Mouse (Mus musculus): ENCODE results near the gene Cenpe.
"Not testable (repeated sequence)": the region's sequence is repeated elsewhere in the genome, so short reads cannot be mapped to it uniquely, and the experiment has no call there.

Gene Cenpe

DNA sequence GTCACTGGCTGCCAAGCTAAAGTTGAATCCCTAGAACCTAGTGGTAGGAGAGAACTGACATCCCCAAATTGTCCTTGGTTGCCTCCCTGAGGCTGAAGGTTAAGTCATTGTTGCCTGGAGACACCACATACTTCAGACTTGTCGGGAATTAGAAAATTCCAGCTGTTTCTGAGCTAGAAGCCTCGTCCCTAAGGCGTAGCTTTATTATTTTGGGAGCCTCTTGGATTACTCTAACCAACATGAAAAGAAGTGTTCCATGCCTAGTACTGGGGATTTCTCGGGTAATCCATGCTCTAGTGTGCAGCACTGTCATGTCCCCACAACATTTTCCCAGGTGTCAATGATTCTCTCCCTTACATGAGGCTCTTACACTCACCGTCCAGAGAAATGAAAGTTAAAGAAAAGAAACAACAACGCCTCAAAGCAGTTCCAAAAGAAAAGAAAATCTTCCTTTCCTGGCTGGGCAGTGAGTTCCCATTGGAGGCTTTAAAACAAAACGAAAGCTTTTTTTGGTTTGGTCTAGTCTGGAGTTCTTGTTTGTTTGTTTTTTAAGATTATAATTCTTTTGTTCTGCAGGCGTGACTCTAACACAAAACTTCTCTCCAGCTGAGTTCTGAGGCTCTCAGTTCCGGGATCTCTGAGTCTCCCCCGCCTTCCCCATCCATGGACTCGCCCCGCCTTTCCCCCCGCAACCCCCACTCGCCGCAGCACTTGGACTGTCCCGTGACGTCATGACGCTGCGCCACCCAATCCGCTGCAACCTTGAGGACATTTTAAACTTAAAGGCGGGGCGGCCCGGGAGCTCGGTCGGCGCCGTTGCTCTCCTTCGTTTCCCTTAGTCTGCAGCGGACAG, at the start of gene Cenpe:
Cenpe (plus strand) TSS at position 733 of the 853 bp plus-strand sequence.
- peak; percentile 86 for DNase-seq (ENCODE audit: low spot score)

DNA sequence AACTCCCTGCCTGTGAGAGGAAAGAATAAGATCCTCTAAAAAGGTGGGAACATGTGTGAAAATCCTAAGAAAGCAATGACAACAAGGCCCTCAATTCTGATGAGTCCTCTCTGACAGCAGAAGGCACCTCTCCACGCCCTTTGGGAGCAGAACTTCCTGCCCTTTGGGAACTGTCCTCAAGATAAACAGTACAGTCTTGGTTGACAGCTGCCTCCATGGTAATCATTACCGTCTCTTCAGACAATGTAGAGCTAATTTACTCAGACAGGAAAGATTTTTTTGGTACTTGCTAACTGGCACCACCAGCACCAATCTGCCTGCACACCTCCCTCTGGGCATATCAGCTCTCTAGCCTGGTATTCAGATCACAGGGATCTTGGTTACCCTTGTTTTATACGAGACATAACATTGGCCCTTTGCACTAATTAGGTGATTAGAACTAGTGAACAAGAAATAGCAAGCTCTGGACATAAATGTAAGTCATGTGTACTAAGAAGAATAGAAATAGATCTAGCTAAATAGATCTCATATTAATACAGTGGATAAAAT, 40.4 kb upstream of the Cenpe start:
- no peak for DNase-seq (ENCODE audit: low spot score)

DNA sequence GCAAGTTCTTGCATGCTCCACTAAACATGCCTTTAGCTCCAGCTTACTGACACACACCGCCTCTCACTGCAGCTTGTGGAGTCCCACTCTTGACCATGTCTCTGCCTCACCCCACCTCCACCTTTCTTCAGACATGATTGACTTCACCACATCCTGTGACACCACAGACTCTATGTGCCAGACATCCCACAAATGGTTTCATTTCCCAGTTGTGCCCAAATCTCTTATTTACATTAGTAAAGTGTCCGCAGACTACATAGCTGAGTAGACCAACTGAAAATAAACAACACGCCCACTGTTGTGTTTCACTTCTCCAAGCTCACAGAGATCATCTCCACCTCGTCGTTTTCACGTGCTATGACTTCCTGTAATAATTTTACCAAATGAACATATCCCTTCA, 20.5 kb upstream of the Cenpe start:
- DNase-seq (ENCODE audit: low spot score) = peak; percentile 4

DNA sequence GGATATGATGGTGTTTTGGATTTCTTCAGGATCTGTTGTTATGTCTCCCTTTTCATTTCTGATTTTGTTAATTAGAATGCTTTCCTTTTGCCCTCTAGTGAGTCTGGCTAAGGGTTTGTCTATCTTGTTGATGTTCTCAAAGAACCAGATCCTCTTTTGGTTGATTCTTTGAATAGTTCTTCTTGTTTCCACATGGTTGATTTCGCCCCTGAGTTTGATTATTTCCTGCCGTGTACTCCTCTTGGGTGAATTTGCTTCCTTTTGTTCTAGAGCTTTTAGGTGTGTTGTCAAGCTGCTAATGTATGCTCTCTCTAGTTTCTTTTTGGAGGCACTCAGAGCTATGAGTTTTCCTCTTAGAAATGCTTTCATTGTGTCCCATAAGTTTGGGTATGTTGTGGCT, 14.3 kb upstream of the Cenpe start:
- DNase-seq (ENCODE audit: low spot score) = not testable (repeated sequence)

DNA sequence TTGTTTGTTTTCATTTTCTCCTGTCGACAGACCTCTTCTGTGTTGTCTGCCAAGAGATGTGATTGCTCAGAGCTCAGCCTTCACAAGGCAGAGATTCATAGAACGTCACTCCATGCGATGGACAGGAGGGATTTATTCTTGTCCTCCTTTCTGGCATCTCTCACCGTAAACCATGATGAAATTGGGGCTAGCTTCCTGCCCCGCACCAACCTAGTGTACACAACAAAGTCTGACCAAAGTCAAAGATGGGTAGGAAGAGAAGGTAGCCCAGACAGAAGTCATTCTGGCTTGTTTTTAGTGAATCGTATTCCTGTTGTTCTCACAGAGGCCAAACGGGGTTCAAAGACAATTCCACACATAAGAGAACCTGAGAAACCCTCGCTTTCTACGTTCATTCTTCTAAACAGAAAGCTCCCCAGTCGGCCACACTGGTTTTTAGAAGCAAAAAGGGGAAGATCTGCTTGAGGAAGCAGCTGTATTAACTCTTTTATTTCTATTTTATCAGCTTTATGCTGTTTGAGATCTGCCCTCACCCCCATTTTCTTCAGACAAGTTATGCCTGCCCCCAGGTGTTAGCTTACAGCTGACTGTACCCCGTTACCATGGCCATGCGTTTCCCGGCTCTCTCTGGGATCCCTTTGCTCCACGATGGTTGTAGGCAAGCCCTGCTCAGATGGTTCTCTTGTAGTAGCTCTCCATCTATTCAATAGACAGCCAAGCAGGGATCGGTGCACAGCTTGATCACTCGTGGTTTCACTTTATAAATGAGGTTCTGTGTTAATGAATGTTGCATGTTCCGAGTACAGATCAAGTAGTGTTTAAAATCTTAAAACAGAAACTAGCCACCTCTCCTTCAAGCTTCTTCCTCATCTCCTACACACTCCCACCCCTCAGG, 11.7 kb upstream of the Cenpe start:
- DNase-seq (ENCODE audit: low spot score) = no peak

DNA sequence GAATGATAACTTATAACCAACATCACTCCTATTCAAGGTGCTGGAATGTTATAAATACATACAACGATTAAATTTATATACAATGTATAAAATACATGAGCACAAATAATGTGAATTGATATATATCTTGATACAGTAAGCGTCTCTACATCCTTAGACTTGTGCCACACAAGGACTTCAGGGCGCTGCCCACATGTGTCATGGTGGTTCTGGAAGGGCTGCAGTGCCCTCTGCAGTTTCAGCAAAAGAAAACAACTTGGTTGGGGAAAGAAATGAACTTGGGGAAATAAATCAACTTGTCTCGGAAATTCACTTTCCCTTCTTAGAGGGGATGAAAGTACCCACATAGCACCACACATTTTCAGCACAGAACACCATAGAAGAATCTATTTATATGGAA, 5.7 kb upstream of the Cenpe start:
- peak; percentile 6 for DNase-seq (ENCODE audit: low spot score)

DNA sequence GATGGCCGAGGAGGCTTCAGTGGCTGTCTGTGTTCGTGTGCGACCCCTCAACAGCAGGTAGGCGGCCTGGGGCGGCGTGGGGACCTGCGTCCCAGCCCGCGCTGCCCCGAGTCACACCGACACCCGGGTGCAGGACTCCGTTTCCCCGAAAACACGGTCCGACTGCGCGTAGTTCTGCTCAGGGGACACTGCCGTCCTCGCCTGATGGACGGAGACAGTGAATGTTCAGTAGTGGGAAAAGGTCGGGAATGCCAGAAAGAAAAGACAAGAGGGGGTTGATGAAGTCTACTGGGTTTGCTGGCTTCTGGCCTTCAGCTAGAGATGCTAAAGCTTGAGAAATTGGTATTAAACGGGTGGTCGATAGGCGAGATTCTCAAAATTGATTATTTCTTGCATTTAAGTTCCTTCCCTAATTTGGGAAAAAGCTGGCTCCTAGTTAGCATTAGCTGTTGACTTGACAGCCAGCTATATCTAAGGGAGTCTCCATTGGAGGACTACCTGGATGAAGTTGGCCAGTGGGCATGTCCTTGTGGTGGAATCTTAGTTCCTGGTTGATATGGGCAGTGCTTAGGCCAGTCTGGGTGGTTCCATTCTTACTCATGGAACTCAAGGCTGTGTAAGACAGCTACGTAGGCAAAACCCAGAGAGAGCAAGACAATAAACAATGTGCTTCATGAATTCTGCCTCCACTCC, 467 bp downstream of the Cenpe start:
- DNase-seq (ENCODE audit: low spot score) = no peak

DNA sequence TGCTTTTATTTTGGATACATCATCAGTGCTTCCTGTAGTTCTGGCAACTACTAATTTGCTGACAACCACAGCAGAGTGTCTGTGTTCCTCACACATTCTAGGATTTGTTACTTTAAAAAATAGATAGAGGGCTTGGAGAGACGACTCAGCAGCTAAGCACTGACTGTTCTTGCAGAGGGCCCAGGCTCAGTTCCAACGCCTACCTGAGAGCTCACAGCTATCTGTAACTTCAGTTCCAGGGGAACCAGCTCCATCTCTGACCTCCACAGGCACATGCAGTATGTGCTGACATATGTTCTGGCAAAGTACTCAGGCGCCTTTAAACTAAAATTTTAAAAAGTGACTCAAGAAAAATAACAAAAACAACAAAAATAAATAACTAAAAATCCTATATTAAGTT, 19.7 kb downstream of the Cenpe start:
- no peak for DNase-seq (ENCODE audit: low spot score)

DNA sequence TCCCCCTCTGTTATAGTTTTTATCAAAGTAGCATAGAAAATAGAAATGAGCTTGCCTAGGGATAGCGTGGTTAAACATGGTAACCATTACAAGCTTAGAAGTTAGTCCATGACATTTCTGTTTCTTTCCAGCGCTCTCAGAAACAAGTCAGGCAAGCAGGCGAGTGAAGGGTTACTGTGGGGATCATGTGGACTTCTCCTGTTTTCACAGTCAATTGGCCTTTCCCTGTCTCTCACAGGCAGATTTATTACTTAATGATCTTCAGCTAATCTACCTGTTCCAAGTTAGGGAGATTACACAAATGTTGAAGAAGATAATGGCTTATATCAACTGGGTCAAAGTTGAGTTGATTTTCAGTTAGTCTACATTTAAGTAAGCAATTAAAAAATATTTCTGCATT, 20.1 kb downstream of the Cenpe start:
- DNase-seq (ENCODE audit: low spot score) = no peak

DNA sequence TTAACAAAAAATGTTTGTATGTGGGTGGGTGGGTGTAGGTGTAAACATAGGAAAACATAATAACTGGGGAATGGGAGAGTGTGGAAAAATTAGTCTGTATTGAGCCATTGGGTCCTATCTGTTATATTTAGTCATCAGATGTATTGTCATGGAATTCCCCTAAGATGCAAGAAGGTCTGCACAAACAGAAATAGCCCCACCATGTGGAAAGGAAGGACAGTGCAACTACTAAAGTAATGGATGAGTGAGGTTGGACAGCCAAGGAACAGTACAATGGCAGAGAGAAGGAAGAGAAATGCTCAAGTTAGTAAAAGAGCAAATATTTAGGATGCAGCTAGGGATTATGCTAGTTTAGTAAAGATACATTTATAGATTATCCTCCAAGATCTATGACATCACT, 33.4 kb downstream of the Cenpe start:
- DNase-seq (ENCODE audit: low spot score) = no peak

DNA sequence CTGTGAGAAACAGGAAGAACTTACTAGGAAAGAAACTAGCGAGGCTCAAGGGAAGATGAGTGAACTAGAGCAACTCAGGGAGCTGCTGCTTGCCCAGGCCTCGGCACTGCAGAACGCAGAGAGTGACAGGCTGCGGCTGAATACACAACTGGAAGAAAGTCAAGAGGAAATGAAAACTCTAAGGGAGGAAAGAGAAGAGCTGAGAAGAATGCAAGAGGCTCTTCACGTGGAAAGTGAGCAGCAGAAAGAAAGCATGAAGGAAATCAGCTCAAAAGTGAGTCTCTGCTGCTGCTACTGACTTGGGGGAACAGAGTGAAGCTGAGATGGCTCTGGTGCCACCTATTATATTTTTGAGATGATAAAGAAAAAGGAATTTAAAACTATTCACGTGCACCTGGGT, 34.5 kb downstream of the Cenpe start:
- no peak for DNase-seq (ENCODE audit: low spot score)

DNA sequence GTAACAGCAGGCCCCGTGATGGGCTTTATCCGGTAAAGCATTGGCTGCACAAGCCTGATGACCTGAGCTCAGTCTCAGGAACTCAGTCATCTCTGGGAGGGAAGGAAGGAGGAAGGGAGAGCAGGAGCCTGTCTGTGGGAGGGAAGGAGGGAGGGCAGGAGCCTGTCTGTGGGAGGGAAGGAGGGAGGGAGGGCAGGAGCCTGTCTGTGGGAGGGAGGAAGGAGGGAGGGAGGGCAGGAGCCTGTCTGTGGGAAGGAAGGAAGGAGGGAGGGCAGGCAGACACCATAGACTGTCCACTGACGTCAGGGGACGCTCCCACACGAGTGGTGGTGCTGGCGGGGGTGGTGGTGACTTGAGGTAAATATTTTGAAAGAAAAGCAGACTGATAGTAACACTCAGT, 36.8 kb downstream of the Cenpe start:
- no peak for DNase-seq (ENCODE audit: low spot score)

DNA sequence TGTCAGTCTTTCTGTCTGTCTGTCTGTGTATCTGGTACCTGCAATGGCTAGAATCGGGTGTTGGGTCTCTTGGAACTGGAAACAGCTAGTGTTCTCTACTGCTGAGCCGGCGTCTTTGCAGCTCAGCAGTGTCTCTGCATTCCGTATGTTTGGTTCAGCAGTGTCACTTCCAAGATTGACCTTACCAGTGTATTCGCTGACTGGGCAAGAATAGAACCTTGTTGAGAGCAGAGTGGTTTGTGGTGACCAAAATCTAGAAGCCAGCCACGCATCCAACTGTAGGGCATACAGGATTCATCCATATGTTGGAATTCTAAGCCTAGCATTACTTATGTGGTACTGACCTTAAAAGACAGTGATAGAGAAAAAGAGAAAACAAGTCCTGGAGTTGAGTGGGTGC, 39.5 kb downstream of the Cenpe start:
- DNase-seq (ENCODE audit: low spot score) = no peak

DNA sequence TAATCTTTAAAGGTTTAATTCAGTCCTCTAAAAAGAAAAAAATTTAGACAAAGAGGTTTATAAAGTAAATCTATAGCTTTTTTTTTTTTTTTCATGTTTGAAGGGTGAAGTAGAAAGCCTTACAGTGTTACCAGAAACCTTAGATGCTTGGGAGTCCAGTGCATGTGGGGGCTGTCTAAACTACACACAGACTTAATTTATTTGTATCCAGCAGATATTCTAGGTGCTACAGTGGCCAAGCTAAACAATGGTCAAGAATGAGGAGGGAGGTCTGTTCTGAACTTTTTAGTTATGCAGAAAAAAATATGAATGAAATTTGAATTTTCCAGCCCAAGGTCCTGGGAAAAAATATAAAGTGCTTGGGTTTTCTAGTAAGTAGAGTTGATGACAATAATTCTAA, 42.4 kb downstream of the Cenpe start:
- DNase-seq (ENCODE audit: low spot score) = no peak

DNA sequence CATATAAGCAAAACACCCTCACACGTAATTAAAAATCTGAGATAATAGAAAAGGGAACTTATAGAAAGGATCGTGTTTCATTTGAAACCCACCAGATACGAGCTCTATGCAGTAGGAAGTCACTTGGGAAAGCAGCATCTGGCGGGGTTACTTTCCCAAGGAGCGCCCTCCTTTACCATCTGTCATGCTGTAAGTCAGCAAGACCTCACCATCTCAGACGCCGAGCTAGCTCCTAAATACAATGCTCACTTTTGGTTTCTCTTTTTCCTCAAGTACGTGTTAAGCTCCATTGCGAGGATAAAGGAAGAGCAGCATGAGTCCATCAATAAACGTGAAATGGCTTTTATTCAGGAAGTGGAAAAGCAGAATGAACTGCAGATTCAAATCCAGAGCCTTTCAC, 46.6 kb downstream of the Cenpe start:
- no peak for DNase-seq (ENCODE audit: low spot score)

DNA sequence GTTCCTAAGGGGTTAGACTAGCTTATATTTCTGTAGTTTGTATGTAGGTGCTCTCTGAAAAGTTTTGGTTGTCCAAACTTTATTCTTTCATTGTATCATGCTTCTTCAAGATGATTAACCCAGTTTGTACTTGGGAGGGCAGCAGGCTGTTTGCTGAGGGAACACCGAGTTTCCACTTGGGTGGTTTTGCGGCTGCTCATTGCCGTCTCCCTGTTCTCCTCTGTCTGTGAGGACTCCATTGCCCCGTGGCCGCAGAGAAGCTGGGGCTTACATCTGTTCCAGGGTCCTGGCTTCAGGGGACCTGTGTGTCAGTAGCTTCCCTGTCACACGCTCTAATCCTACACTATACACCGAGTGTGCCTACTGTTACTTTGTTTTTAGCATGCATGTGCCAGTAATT, 47.9 kb downstream of the Cenpe start:
- no peak for DNase-seq (ENCODE audit: low spot score)

DNA sequence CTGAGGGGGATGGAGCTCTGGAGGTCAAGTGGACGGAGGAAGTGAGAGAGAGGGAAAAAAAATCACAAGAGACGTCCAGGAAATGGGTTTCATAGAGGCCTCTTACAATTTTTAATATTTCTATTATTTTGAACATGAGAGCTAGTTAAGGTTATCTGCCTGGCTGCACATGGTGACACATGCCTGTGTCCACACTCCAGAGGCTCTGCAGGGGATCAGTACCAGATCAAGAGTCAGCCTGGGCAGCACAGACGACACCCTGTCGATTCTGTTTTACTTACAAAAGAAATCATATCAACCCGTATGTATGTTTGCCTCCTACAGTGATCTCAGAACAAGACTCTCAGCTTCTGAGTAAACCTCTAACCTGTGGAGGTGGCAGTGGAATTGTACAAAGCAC, 56.3 kb downstream of the Cenpe start:
- DNase-seq (ENCODE audit: low spot score) = no peak

DNA sequence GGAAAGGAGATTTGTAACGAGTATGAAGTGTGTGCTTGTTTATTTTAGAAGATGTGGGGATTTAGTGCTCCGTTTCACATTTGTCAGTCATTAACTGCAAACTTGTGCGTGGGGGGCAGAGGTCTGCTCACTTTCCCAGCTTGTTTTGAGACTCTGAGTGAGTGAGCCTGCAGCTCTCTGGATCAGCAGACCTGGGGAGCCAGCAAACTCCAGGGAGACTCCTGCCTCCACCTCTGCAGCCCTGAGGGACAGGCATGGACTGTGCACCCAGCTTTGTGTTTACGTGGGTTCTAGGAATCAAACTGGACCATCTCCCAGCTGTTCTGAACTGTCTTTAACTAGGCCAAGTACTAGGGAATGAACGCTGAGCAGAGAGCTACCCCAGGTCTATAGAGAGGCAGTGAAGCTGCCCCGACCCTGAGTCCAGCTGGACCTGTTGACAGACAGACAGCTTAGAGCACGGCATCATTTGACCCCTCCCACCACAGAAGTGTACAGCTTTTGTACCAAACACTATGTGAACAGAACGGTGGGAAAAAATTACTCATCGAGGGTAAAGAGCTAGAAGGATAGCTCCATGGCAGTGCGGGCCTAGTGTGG, 57.2 kb downstream of the Cenpe start:
- no peak for DNase-seq (ENCODE audit: low spot score)

DNA sequence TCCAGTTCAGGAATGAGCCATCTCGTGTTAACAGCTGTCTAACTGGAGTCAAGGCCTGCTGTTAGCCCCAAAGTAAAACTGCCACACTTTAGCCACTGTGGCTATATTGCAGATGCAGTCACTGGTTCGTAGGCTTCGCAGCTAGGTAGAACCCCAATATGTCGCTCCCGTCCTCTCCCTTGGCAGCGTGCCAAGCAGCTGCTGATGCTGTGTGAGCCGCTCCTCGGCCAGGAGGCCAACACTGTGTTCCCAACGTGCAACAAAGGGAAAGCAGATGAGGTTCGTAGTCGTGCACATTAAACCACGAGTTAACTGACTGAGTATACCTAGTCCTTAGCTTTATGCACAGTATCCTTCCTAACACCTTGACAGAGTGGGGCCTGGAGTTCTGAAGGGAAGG, 60.3 kb downstream of the Cenpe start:
- DNase-seq (ENCODE audit: low spot score) = no peak

DNA sequence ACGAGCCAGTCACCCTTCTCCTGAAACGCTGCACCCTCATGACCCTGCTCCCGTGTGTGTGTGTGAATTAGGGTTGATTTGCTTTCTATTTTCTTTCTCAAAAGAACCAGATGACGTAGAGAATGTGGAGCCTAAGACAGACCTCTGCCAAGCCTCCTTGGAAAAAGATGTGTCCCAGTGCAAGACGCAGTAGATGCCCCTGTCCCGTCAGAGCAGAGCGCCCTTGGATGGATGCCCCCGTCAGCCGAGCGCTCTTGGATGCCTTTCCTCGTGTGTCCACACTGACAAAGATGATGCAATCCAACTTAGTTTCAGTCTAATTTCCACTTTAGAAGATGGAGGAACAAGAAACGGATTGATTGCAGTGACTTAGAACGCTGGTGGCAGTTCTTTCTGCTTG, 60.7 kb downstream of the Cenpe start:
- no peak for DNase-seq (ENCODE audit: low spot score)

DNA sequence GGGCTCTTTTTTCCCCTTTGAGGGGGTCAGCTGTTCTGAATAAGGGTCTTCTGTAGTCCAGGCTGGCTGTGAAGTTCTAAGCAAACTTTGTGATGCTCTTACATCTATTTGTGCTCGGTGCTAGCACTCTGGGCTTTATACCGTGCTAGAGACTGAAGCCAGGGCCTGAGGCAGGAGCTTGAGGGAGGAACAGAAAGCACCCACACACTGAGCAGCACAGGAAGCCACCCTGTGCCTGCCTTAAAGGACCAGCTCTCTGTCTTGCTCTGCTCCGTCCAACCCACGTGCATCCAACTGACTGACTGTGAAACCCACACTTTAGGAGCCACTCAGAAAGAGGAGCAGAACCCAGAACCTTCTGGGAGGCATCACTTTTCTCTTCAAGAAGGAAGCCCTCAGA, 67.8 kb downstream of the Cenpe start:
- no peak for DNase-seq (ENCODE audit: low spot score)
